Mouse (Mus musculus): ENCODE measurements around the gene Iqsec1. TPM values are rescaled to one million over a fixed set of nuclear protein-coding genes. Genes with fewer than 3 reads are reported as not detected.

The Iqsec1 gene
- polyA plus RNA-seq, 1 experiment from 2014 or later = 11.6 TPM

GRCm38 (mm10) chr6:90623456-90623836 lies 365.0 kb downstream of the Iqsec1 start:
- no peak for ATAC-seq (ENCODE audit: insufficient number of reproducible peaks, low FRiP score, low TSS enrichment, low read depth)
- Histone ChIP-seq H3K27ac (no peak overlapping the region), H3K9me3 (no peaks in the 10 kb centered on the region)

GRCm38 (mm10) chr6:90622758-90623455 lies 365.6 kb downstream of the Iqsec1 start:
- peaks cover 8% of the 10 kb centered on the region; the same call in 1 of the 2 replicates for H3K4me1 ChIP-seq
- 56% methylated on average over 11 of the region's 11 CpGs for WGBS
- no peaks in the 10 kb centered on the region for H3K9me3 ChIP-seq
- no peaks in the 10 kb centered on the region for H3K27me3 ChIP-seq
- no peak for ATAC-seq (ENCODE audit: insufficient number of reproducible peaks, low FRiP score, low TSS enrichment, low read depth)
- no peak overlapping the region for H3K4me3 ChIP-seq
- H3K36me3 ChIP-seq = no peaks in the 10 kb centered on the region
- H3K4me2 ChIP-seq = no peak overlapping the region
- no peak overlapping the region for H3K9ac ChIP-seq
- H3K27ac ChIP-seq = no peak overlapping the region; the same call in 1 of the 2 replicates

More at GRCm38 (mm10) chr6:90623456-90623836, 365.0 kb downstream of the Iqsec1 start:
- 79% methylated on average over 5 of the region's 5 CpGs for WGBS
- H3K4me2 ChIP-seq = no peak overlapping the region
- H3K36me3 ChIP-seq = no peaks in the 10 kb centered on the region
- peaks cover 8% of the 10 kb centered on the region; the same call in 1 of the 2 replicates for H3K4me1 ChIP-seq
- no peaks in the 10 kb centered on the region for H3K27me3 ChIP-seq
- H3K9ac ChIP-seq = no peak overlapping the region
- no peak overlapping the region for H3K4me3 ChIP-seq

GRCm38 (mm10) chr6:90621584-90621890 lies 366.9 kb downstream of the Iqsec1 start:
- no peak overlapping the region for H3K27ac ChIP-seq
- H3K9me3 ChIP-seq = no peaks in the 10 kb centered on the region
- no peaks in the 10 kb centered on the region for H3K27me3 ChIP-seq
- 74% methylated on average over 6 of the region's 6 CpGs for WGBS
- H3K4me1 ChIP-seq = peaks cover 8% of the 10 kb centered on the region; the same call in 1 of the 2 replicates
- no peak overlapping the region for H3K9ac ChIP-seq
- H3K4me2 ChIP-seq = no peak overlapping the region
- no peaks in the 10 kb centered on the region for H3K36me3 ChIP-seq
- H3K4me3 ChIP-seq = no peak overlapping the region
- no peak for ATAC-seq (ENCODE audit: insufficient number of reproducible peaks, low FRiP score, low TSS enrichment, low read depth)

- Histone ChIP-seq H3K9ac (no peak overlapping the region), H3K9me3 (no peaks in the 10 kb centered on the region), H3K4me1 (peaks cover 8% of the 10 kb centered on the region; the same call in 1 of the 2 replicates), H3K27ac (no peak overlapping the region), H3K4me3 (no peak overlapping the region), H3K27me3 (no peaks in the 10 kb centered on the region), H3K36me3 (no peaks in the 10 kb centered on the region), H3K4me2 (no peak overlapping the region; the same call in 1 of the 2 replicates)
- no peak for ATAC-seq (ENCODE audit: insufficient number of reproducible peaks, low FRiP score, low TSS enrichment, low read depth)
- WGBS = 65% methylated on average over 9 of the region's 9 CpGs
Observed at GRCm38 (mm10) chr6:90620791-90621583, 367.5 kb downstream of the Iqsec1 start.

- Histone ChIP-seq H3K4me2 (no peak overlapping the region), H3K4me3 (no peak overlapping the region), H3K36me3 (no peaks in the 10 kb centered on the region), H3K9me3 (no peaks in the 10 kb centered on the region), H3K27me3 (no peaks in the 10 kb centered on the region), H3K27ac (no peak overlapping the region), H3K4me1 (peaks cover 6% of the 10 kb centered on the region; the same call in 1 of the 2 replicates), H3K9ac (no peak overlapping the region)
- no peak for ATAC-seq (ENCODE audit: insufficient number of reproducible peaks, low FRiP score, low TSS enrichment, low read depth)
- WGBS = 75% methylated on average over 5 of the region's 5 CpGs
Observed at GRCm38 (mm10) chr6:90619936-90620335, 368.5 kb downstream of the Iqsec1 start.

GRCm38 (mm10) chr6:90618821-90619636 lies 369.5 kb downstream of the Iqsec1 start:
- Histone ChIP-seq H3K9me3 (no peaks in the 10 kb centered on the region), H3K4me1 (peaks cover 13% of the 10 kb centered on the region; the same call in 1 of the 2 replicates), H3K27ac (no peak overlapping the region), H3K9ac (no peak overlapping the region), H3K36me3 (no peaks in the 10 kb centered on the region), H3K4me2 (no peak overlapping the region), H3K27me3 (no peaks in the 10 kb centered on the region), H3K4me3 (no peak overlapping the region)
- 80% methylated on average over 19 of the region's 19 CpGs for WGBS
- no peak for ATAC-seq (ENCODE audit: insufficient number of reproducible peaks, low FRiP score, low TSS enrichment, low read depth)

GRCm38 (mm10) chr6:90618274-90618673 lies 370.2 kb downstream of the Iqsec1 start:
- H3K4me2 ChIP-seq = no peak overlapping the region
- H3K27me3 ChIP-seq = no peaks in the 10 kb centered on the region
- no peak overlapping the region for H3K9ac ChIP-seq
- no peak overlapping the region for H3K4me3 ChIP-seq
- no peak overlapping the region for H3K27ac ChIP-seq
- ATAC-seq (ENCODE audit: insufficient number of reproducible peaks, low FRiP score, low TSS enrichment, low read depth) = no peak
- H3K9me3 ChIP-seq = no peaks in the 10 kb centered on the region
- peaks cover 18% of the 10 kb centered on the region; the same call in 1 of the 2 replicates for H3K4me1 ChIP-seq
- no peaks in the 10 kb centered on the region for H3K36me3 ChIP-seq
- WGBS = 65% methylated on average over 4 of the region's 4 CpGs

- Histone ChIP-seq H3K27me3 (no peaks in the 10 kb centered on the region), H3K9me3 (no peaks in the 10 kb centered on the region), H3K27ac (no peak overlapping the region), H3K4me1 (peaks cover 12% of the 10 kb centered on the region; the same call in 1 of the 2 replicates), H3K9ac (no peak overlapping the region), H3K4me2 (no peak overlapping the region), H3K36me3 (no peaks in the 10 kb centered on the region), H3K4me3 (no peak overlapping the region)
- no peak for ATAC-seq (ENCODE audit: insufficient number of reproducible peaks, low FRiP score, low TSS enrichment, low read depth)
- 80% methylated on average over 6 of the region's 6 CpGs for WGBS
Observed at GRCm38 (mm10) chr6:90616481-90616880, 372.0 kb downstream of the Iqsec1 start.

- no peaks in the 10 kb centered on the region for H3K36me3 ChIP-seq
- H3K4me3 ChIP-seq = no peak overlapping the region
- 84% methylated on average over 6 of the region's 6 CpGs for WGBS
- H3K27ac ChIP-seq = no peak overlapping the region
- H3K27me3 ChIP-seq = no peaks in the 10 kb centered on the region
- ATAC-seq (ENCODE audit: insufficient number of reproducible peaks, low FRiP score, low TSS enrichment, low read depth) = no peak
- H3K9ac ChIP-seq = no peak overlapping the region
- H3K9me3 ChIP-seq = no peaks in the 10 kb centered on the region
- H3K4me1 ChIP-seq = peaks cover 12% of the 10 kb centered on the region; the same call in 1 of the 2 replicates
- no peak overlapping the region for H3K4me2 ChIP-seq
Observed at GRCm38 (mm10) chr6:90615991-90616390, 372.5 kb downstream of the Iqsec1 start.

- H3K27ac ChIP-seq = no peak overlapping the region
- H3K36me3 ChIP-seq = no peaks in the 10 kb centered on the region
- no peak overlapping the region for H3K9ac ChIP-seq
- H3K4me3 ChIP-seq = no peak overlapping the region
- H3K9me3 ChIP-seq = no peaks in the 10 kb centered on the region
- no peak for ATAC-seq (ENCODE audit: insufficient number of reproducible peaks, low FRiP score, low TSS enrichment, low read depth)
- no peak overlapping the region for H3K4me2 ChIP-seq
- H3K27me3 ChIP-seq = no peaks in the 10 kb centered on the region
- peaks cover 12% of the 10 kb centered on the region; the same call in 1 of the 2 replicates for H3K4me1 ChIP-seq
- 78% methylated on average over 7 of the region's 7 CpGs for WGBS
Observed at GRCm38 (mm10) chr6:90615362-90615761, 373.1 kb downstream of the Iqsec1 start.

- H3K4me1 ChIP-seq = peaks cover 12% of the 10 kb centered on the region; the same call in 1 of the 2 replicates
- H3K9ac ChIP-seq = no peak overlapping the region
- no peaks in the 10 kb centered on the region for H3K9me3 ChIP-seq
- WGBS = 69% methylated on average over 8 of the region's 8 CpGs
- H3K27me3 ChIP-seq = no peaks in the 10 kb centered on the region
- H3K36me3 ChIP-seq = no peaks in the 10 kb centered on the region
- no peak overlapping the region for H3K4me2 ChIP-seq
- no peak overlapping the region for H3K4me3 ChIP-seq
- ATAC-seq (ENCODE audit: insufficient number of reproducible peaks, low FRiP score, low TSS enrichment, low read depth) = no peak
- no peak overlapping the region for H3K27ac ChIP-seq
Observed at GRCm38 (mm10) chr6:90613277-90613676, 375.2 kb downstream of the Iqsec1 start.
